Mouse (Mus musculus) CH12.LX (cell line): ENCODE measurements around the gene Zfy1.

Experiments used
- EP300 ChIP-seq: IDR thresholded peaks from 2 replicates; pipeline ENCODE4 v1.6.1; 2011; ENCODE audit warnings: low read length, improper control_type of control experiment
- MXI1 ChIP-seq: IDR thresholded peaks from 2 replicates; pipeline ENCODE4 v1.6.1; 2011; ENCODE audit warnings: mild to moderate bottlenecking, low read depth, low read length, improper control_type of control experiment
- POLR2A ChIP-seq: IDR thresholded peaks from 2 replicates; pipeline ENCODE4 v1.6.1; 2011; ENCODE audit warnings: low read depth, mild to moderate bottlenecking, improper control_type of control experiment, low read length

- TF ChIP-seq MXI1 (no peak), POLR2A (no peak), EP300 (no peak)
These were observed 21.2 kb upstream of the Zfy1 start, which contains the start of gene Uba1y for GRCm38 (mm10) chrY:818396-818795.
